Mouse (Mus musculus): ENCODE data around the gene Usmg5.

DNA sequence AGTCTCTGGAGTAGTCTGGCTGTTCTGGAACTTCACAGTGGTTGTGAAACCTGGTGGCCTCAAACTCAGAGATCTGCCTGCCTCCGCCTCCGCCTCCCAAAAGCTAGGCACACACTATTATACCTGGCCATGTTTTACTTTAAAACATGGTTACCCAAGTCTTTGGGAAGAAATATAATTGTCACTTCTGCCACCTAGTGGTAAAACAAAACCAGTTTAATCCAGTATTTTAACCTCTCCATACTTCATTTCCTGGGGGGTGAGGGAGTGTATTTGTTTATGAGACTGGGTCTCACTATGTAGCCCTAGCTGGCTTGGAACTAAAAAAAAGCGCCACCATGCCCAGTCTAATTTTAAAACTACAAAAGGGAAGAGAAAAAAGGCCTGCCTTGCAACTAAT lies 46.8 kb downstream of the Usmg5 start:
- TF ChIP-seq ZNF384 (IDR thresholded peaks at IDR 0.05; ENCODE audit: low read depth, low read length) (no peak), ZC3H11A (IDR thresholded peaks at IDR 0.05; ENCODE audit: borderline replicate concordance, low read depth, low read length) (no peak), MAFK (IDR thresholded peaks at IDR 0.05; ENCODE audit: insufficient read depth, low read depth, low read length) (no peak), CHD2 (IDR thresholded peaks at IDR 0.05; ENCODE audit: low read depth, low read length) (no peak)
